Mouse (Mus musculus) spleen, adult 2 months (tissue): ENCODE data around the gene Fancd2. TPM values are rescaled to one million over a fixed set of nuclear protein-coding genes. Genes with fewer than 3 reads are reported as not detected.

Experiments
- DNase-seq, 2 experiments: peaks; one replicate each; pipeline versions ENCODE4 v3.0.0 to v3.0.0-alpha.2; 2012 to 2021; ENCODE audit warnings: low spot score in 2 of 2, low read depth in 1 of 2
- H3K27ac ChIP-seq: fragments of 200-500 bp; 2 replicates; pipeline ENCODE4 v1.5.1; 2012; ENCODE audit warnings: low read length, inconsistent platforms; ENCODE audit not compliant: insufficient read depth
- H3K27me3 ChIP-seq: fragments of 200-500 bp; 2 replicates; pipeline ENCODE4 v1.6.1; 2012; ENCODE audit warnings: mild to moderate bottlenecking, moderate library complexity, low read length, inconsistent platforms; ENCODE audit not compliant: control insufficient read depth, insufficient read depth
- H3K36me3 ChIP-seq: fragments of 200-500 bp; 2 replicates; pipeline ENCODE4 v1.6.1; 2012; ENCODE audit warnings: mild to moderate bottlenecking, low read length, inconsistent platforms; ENCODE audit not compliant: control insufficient read depth, insufficient read depth
- H3K4me1 ChIP-seq: fragments of 200-500 bp; 2 replicates; pipeline ENCODE4 v1.6.1; 2011; ENCODE audit warnings: inconsistent platforms; ENCODE audit not compliant: control insufficient read depth, insufficient read depth, insufficient read length
- H3K4me3 ChIP-seq: fragments of 200-500 bp; 2 replicates; pipeline ENCODE4 v1.5.1; 2011; ENCODE audit warnings: mild to moderate bottlenecking, inconsistent platforms; ENCODE audit not compliant: insufficient read depth, insufficient read length; ENCODE audit errors: extremely low read depth
- CTCF ChIP-seq: fragments of 200-500 bp; IDR thresholded peaks from 2 replicates; pipeline ENCODE4 v1.5.1; 2011; ENCODE audit warnings: mild to moderate bottlenecking, inconsistent platforms; ENCODE audit not compliant: insufficient read depth, insufficient read length, insufficient replicate concordance; ENCODE audit errors: extremely low read depth
- POLR2A ChIP-seq: fragments of 200-500 bp; IDR thresholded peaks from 2 replicates; pipeline ENCODE4 v1.6.1; 2011; ENCODE audit warnings: low read depth, low read length, inconsistent platforms
- WGBS: fragments of 180-500 bp; shearing (Covaris S2); methylation state at CpG from one replicate; pipeline ENCODE4 v1.1.7; 2018; 5-methylcytosine and 5-hydroxymethylcytosine counted together
- polyA plus RNA-seq: library from polyadenylated mRNA; depleted of rRNA; stranded (reverse); fragments of >200 nt; gene quantifications from 2 replicates; pipeline ENCODE4 v1.2.3, GENCODE M21; 2012; rRNA removed

Gene Fancd2
- 2.3 and 2.8 TPM in 2 replicates for polyA plus RNA-seq

DNA sequence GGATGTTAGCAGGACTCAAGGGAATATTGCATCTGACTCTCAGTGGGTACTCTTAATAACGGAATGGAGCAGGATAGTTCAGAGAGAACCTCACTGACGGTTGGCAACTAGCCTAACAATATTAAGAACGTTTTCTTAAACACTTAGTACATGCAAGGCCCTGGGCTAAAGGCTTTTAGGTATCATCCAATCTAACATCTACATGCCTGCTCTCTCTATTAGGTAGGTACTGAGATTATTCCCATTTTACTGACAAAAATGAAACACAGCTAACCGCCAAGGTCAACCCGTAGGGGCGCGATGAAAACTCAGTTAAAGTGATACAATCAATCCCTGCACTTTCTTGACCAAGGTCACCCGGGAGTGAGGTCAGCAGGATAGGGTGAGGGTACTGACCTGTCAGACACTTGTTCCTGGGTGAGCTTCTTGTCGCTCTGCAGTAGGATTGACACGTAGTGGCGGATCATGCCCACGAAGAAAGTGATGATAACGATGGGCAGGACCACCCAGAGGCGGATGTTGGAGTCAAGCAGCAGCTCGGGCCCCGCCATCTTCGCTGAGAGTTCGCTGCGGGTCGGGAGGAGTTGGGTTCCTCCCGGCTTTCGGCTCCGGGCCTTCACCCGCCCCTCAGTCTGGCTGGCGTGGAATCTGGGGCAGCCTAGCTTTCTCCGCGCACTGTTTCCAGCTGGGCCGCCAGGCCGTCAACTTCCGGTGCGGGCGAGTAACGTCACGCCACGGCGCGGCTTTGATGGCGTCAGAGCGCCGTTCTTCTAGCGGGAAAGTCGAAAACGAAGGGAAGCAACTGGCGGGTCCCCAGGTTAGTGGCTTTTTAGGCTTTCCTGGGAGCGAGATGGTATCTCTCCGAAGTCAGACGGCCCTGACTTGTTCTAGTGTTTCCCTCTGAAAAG lies at the start of gene Fancd2, which contains the start of gene Emc3:
Fancd2 (plus strand) TSS at position 751 of the 908 bp plus-strand sequence.
Emc3 (minus strand) TSS at position 721 of the 908 bp plus-strand sequence.
- H3K4me3 ChIP-seq: peak within 1 kb of the TSS; percentile 99
- H3K27ac ChIP-seq: peak within 1 kb of the TSS; percentile 77
- peak; percentile 64 to 84 for DNase-seq
- under 1% methylated on average over 47 of the region's 47 CpGs for WGBS
- peaks cover 7% of the 10 kb centered on the region for H3K4me1 ChIP-seq
- no peak for TF ChIP-seq CTCF
- TF ChIP-seq POLR2A: peak; percentile 50
- H3K27me3 ChIP-seq: no peaks in the 10 kb centered on the region
- H3K36me3 ChIP-seq: no peaks in the 10 kb centered on the region

- Histone ChIP-seq H3K4me3 (peak overlapping the region; percentile 67), H3K27me3 (no peaks in the 10 kb centered on the region), H3K4me1 (peaks cover 12% of the 10 kb centered on the region), H3K27ac (peak overlapping the region; percentile 84), H3K36me3 (no peaks in the 10 kb centered on the region)
- no peak for TF ChIP-seq CTCF
- 4% methylated on average over 65 of the region's 65 CpGs for WGBS
- peak in 1 of 2 experiments; percentile 32 for DNase-seq
Observed at GRCm38 (mm10) chr6:113482477-113483099, 48.9 kb upstream of the Fancd2 start.

GRCm38 (mm10) chr6:113483100-113483615 lies 48.3 kb upstream of the Fancd2 start, which contains the start of gene Creld1:
Gene Creld1 (plus strand): TSS chr6:113483297.
- Histone ChIP-seq H3K27ac (peak within 1 kb of the TSS; percentile 84), H3K4me3 (peak within 1 kb of the TSS; percentile 67), H3K27me3 (no peaks in the 10 kb centered on the region), H3K36me3 (no peaks in the 10 kb centered on the region), H3K4me1 (peaks cover 12% of the 10 kb centered on the region)
- peak; percentile 29 for TF ChIP-seq POLR2A
- no peak for TF ChIP-seq CTCF
- peak; percentile 87 to 94 for DNase-seq
- 0% methylated on average over 26 of the region's 26 CpGs for WGBS

GRCm38 (mm10) chr6:113483729-113484128 lies 47.8 kb upstream of the Fancd2 start:
- H3K4me1 ChIP-seq: peaks cover 12% of the 10 kb centered on the region
- no peak for DNase-seq
- H3K36me3 ChIP-seq: peaks cover 2% of the 10 kb centered on the region; the same call in 1 of the 2 replicates
- H3K4me3 ChIP-seq: peak overlapping the region; percentile 67
- 19% methylated on average over 10 of the region's 10 CpGs for WGBS
- H3K27me3 ChIP-seq: no peaks in the 10 kb centered on the region
- TF ChIP-seq POLR2A (no peak), CTCF (no peak)
- no peak overlapping the region for H3K27ac ChIP-seq

DNA sequence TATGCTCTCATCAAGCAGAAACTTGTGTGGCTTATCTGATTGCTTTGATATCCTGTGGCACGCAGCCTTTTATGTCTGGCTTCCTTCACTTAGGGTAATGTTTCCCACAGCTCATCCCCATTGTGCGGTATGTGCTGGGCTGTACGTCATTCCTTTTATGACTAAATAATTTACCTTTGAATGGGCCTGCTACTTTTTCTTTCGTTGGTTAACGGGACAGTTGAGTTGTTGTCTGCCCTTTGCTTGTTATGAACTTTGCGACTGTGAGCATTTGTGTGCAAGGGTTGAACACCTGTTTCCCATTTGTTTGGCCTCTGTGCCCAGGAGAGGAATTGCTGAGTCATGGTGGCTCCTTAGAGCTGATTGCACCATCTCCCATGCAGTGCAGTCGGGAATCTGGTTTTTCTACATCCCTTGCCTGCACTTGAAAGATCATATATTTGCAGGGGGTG lies 44.3 kb upstream of the Fancd2 start:
- TF ChIP-seq POLR2A (no peak), CTCF (no peak)

DNA sequence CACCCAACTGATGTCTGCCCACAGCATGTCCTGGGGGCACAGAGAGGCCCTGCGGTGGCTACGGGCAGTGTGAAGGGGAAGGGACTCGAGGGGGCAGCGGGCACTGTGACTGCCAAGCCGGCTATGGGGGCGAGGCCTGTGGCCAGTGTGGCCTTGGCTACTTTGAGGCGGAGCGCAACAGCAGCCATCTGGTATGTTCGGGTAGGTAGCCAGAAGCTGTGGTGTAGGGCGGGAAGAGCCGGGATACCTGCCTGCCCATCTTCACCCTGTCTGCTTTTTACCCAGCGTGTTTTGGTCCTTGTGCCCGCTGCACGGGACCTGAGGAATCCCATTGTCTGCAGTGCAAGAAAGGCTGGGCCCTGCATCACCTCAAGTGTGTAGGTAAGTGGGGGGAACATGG lies 42.1 kb upstream of the Fancd2 start:
- H3K4me3 ChIP-seq: no peak overlapping the region
- no peak for DNase-seq
- H3K36me3 ChIP-seq: peaks cover 2% of the 10 kb centered on the region; the same call in 1 of the 2 replicates
- no peaks in the 10 kb centered on the region; the same call in 1 of the 2 replicates for H3K4me1 ChIP-seq
- no peaks in the 10 kb centered on the region for H3K27me3 ChIP-seq
- TF ChIP-seq POLR2A (no peak), CTCF (no peak)
- 96% methylated on average over 14 of the region's 14 CpGs for WGBS
- H3K27ac ChIP-seq: no peak overlapping the region

More for the DNA sequence above, 44.3 kb upstream of the Fancd2 start:
- H3K27me3 ChIP-seq: no peaks in the 10 kb centered on the region
- peaks cover 2% of the 10 kb centered on the region; the same call in 1 of the 2 replicates for H3K36me3 ChIP-seq
- 38% methylated on average over 7 of the region's 7 CpGs for WGBS
- no peak overlapping the region for H3K27ac ChIP-seq
- DNase-seq: no peak
- H3K4me3 ChIP-seq: no peak overlapping the region
- peaks cover 11% of the 10 kb centered on the region for H3K4me1 ChIP-seq
